Mouse (Mus musculus): Measurements from ENCODE around the gene Ttc25.
"Not testable (repeated sequence)": the region's sequence is repeated elsewhere in the genome, so short reads cannot be mapped to it uniquely, and the experiment has no call there.

The Ttc25 gene

DNA sequence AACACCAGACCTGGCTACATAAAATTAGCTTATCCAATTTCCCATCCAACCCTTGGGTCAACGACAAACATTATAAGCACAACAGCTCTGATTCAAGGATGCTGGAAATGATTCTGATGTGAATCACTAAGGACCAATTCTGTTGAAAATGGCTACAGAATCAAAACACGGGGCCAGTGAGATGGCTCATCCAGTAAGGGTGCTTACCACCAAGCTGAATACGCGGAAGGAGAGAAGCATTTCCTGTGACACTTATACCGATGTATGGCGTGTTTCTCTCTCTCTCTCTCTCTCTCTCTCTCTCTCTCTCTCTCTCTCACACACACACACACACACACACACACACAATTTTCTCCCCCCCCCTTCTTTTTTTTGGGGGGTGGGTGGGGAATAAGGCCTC lies 61.7 kb downstream of the Ttc25 start:
- DNase-seq = no peak

DNA sequence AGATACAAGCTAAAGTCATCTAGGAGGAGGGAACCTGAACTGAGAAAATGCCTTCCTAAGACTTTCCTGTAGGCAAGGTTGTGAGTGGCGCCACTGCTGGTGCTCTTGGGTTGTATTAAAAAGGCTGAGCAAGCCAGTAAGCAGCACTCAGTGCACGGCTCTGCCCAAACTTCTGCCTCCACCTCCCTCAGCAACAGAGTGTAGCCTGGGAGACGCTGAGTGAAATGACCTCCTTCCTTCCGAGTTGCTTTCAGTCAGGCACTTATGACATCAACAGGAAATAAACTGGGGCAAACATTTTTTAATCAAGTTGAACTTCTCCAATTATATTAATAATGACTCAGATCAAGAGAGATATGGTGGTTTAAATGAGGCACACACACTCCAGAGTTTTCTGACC lies 63.4 kb downstream of the Ttc25 start:
- DNase-seq = no peak

- no peak for DNase-seq
Measured at GRCm38 (mm10) chr11:100609355-100609996, 64.1 kb downstream of the Ttc25 start.

DNA sequence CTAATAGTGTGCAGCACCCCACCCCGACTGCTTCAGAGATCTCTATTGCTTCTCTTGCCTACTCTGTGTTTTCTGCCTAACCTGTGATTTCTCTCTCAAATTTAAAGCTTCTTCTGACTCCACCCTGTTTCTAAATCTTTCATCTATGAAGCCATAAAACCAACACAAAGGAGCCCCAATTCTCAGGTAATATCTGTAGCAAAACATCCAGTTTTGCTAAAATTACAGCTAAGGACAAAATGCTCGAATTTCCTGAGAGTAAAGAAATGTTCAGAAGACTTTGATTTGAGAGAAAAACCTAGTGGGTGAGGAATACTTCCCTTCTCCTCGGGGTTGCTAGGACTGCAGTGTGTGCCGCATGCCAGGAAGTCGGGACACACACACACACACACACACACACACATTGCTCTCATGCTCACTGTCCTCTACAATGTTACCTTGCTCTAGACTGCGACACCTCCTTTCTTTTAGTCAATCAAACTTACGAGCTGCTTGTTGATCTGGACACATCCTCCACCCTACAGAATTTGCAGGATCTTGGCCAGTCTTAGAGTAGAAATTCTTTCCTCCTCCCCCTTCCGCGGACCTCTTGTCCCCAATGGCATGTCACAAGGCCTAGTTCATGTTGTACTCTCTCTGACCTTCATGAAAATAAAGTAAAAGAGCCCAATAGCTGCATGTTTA lies 64.7 kb downstream of the Ttc25 start:
- no peak for DNase-seq

DNA sequence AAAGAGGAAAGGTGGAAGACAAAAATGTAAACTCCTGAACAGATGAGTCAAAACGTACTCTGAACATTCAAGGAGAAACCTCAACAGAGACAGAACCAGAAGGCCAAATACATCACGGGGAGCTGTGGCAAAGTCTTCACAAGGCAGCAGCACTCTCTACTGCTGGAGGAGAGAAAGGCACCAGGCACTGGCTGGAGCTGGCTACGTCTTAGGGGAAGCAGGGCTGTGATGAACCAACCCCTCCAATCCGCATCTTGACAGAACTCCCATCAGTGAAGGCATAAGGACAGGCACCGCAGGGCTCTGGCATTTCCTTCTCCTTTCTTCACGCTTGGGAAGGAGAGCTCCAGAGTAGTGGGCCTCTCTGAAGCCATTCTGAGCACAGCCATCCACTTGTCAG lies 66.2 kb downstream of the Ttc25 start:
- DNase-seq = no peak

- no peak for DNase-seq
Measured at GRCm38 (mm10) chr11:100613241-100613640, 67.8 kb downstream of the Ttc25 start.

DNA sequence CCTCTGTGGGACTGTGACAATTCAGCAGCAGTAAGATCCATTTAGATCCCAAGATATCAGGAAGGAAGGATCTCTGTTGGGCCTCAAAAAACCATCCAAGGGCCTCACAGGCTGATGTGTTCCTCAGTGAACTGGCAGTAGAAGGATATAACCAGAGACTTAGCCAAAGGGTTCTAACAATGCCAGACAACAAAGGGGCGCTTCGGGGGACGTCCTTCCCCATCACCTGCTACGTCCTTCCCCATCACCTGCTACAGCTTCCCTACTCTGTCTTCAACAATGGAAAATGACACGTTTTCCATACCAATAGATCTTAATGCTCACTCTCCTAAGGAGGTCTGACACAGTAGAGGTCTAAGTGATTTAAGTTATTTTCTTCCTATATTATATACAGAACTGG lies 70.9 kb downstream of the Ttc25 start:
- no peak for DNase-seq

GRCm38 (mm10) chr11:100616836-100617235 lies 71.4 kb downstream of the Ttc25 start:
- not testable (repeated sequence) for DNase-seq

DNA sequence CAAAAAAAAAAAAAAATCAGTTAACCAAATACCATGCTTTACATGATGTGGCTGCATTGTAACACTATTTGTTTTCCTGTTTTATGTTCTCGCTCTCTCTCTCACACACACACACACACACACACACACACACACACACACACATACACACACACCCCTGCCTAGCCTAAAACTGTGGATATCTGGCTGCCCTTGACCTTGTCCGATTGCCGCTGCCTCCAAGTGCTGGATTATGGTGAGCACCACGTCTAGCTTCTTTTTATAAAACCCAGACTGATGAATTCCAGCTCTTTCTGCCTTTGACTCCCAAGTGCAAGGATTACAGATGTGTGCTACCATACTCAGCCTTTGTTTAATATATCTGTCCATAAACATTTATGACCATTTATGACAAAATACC lies 72.1 kb downstream of the Ttc25 start:
- DNase-seq = no peak

- peak; percentile 78 to 79 for DNase-seq
Measured at GRCm38 (mm10) chr11:100618761-100619484, 73.5 kb downstream of the Ttc25 start, which contains the start of gene Nkiras2. TSS of gene Nkiras2 (plus strand) at chr11:100619244.

DNA sequence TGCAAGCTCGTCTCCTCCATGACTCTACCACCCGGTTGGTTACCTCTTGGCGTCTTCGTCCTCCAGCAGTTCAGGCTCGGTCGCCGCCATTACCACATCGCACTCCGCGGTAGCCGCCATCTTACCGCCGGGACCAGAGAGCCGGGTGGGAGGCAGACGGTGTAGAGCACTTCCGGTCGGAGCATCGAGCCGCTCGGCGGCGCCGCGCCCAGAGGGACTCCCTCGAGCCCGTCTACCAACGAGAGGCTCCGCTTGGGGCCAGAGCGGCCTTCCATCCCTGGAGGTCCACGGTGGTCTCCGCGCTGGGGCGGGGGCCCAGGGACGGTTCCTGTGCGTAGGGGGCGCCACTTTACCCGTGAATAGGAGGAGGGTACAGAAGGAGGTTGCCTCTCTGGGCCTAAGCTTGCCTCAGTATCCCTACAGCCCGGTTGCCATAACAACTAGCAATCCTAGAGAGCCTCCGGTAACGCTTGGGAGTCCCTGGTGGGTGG lies 74.1 kb downstream of the Ttc25 start:
- DNase-seq = peak; percentile 92 to 93

DNA sequence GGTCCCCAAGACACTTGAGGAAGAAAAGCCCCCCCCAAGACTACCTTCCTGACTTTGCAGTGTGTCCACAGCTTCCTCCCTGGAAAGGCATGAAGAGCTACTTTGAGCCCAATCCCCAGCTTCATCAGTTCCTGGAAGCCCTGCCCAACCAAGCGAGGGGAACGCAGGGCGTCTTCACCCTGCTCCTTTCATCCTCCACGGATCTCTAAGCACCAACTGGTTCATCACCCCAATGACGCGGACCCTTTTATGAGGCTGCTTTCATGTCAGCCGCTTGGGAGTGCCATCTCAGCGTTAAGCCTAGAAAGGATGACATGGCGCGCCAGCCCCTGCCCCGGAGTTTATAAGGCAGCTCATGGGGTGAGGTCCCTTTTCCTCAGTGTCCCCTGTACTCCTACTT lies 74.6 kb downstream of the Ttc25 start, which contains the start of gene Dnajc7:
TSS of gene Dnajc7 (minus strand) at position 187 of the 400 bp plus-strand sequence.
- no peak for DNase-seq

Data from B cell, adult 2 months (primary cell).